Mouse (Mus musculus) E14TG2a.4 (cell line): Measurements from ENCODE around the gene Tm9sf2.

Source experiments
- CTCF ChIP-seq: conservative IDR thresholded peaks from 2 replicates; pipeline ENCODE4 v1.5.1; 2014; ENCODE audit warnings: low read length
- NANOG ChIP-seq: IDR thresholded peaks from 2 replicates; pipeline ENCODE4 v1.6.1; 2014; ENCODE audit warnings: borderline replicate concordance, low read length, mixed read lengths
- POU5F1 ChIP-seq: IDR thresholded peaks from 2 replicates; pipeline ENCODE4 v1.6.1; 2014; ENCODE audit warnings: low read length, borderline replicate concordance

GRCm38 (mm10) chr14:122196851-122197250 is 90.0 kb downstream of the Tm9sf2 start:
- TF ChIP-seq NANOG (no peak), CTCF (no peak), POU5F1 (no peak)
